Mouse (Mus musculus) testis, postnatal 14 days (tissue): ENCODE results near the gene Cntn1.

Source experiments
- DNase-seq: peaks from one replicate; pipeline ENCODE4 v3.0.0; 2021; ENCODE audit warnings: low spot score

Cntn1 gene

GRCm38 (mm10) chr15:92137026-92137425, 86.1 kb downstream of the Cntn1 start:
- DNase-seq, result no peak

GRCm38 (mm10) chr15:92141972-92142371, 91.0 kb downstream of the Cntn1 start:
- no peak for DNase-seq

- DNase-seq, result no peak
Observed at GRCm38 (mm10) chr15:92154921-92155320, 104.0 kb downstream of the Cntn1 start.

- DNase-seq, result no peak
Observed at GRCm38 (mm10) chr15:92160855-92161162, 109.8 kb downstream of the Cntn1 start.

GRCm38 (mm10) chr15:92161163-92162025, 110.4 kb downstream of the Cntn1 start:
- DNase-seq, result no peak

GRCm38 (mm10) chr15:92162835-92163234, 111.9 kb downstream of the Cntn1 start:
- DNase-seq, result no peak

- no peak for DNase-seq
Observed at GRCm38 (mm10) chr15:92164127-92164526, 113.2 kb downstream of the Cntn1 start.

GRCm38 (mm10) chr15:92166266-92166665, 115.3 kb downstream of the Cntn1 start:
- DNase-seq, result no peak

GRCm38 (mm10) chr15:92175739-92176138, 124.8 kb downstream of the Cntn1 start:
- no peak for DNase-seq

- no peak for DNase-seq
Observed at GRCm38 (mm10) chr15:92177413-92177812, 126.4 kb downstream of the Cntn1 start.

GRCm38 (mm10) chr15:92185484-92185883, 134.5 kb downstream of the Cntn1 start:
- no peak for DNase-seq

GRCm38 (mm10) chr15:92190000-92190399, 139.0 kb downstream of the Cntn1 start:
- peak; percentile 33 for DNase-seq

- DNase-seq, result no peak
Observed at GRCm38 (mm10) chr15:92200326-92200985, 149.5 kb downstream of the Cntn1 start.

GRCm38 (mm10) chr15:92206695-92207094, 155.7 kb downstream of the Cntn1 start:
- DNase-seq, result no peak

- no peak for DNase-seq
Observed at GRCm38 (mm10) chr15:92209778-92210177, 158.8 kb downstream of the Cntn1 start.

GRCm38 (mm10) chr15:92210486-92211235, 159.7 kb downstream of the Cntn1 start:
- DNase-seq, result no peak

GRCm38 (mm10) chr15:92215841-92216240, 164.9 kb downstream of the Cntn1 start:
- no peak for DNase-seq

- no peak for DNase-seq
Observed at GRCm38 (mm10) chr15:92221446-92221845, 170.5 kb downstream of the Cntn1 start.

- no peak for DNase-seq
Observed at GRCm38 (mm10) chr15:92231386-92231785, 180.4 kb downstream of the Cntn1 start.

- DNase-seq, result no peak
Observed at GRCm38 (mm10) chr15:92235836-92236235, 184.9 kb downstream of the Cntn1 start.

- DNase-seq, result no peak
Observed at GRCm38 (mm10) chr15:92264980-92265707, 214.2 kb downstream of the Cntn1 start.

- DNase-seq, result no peak
Observed at GRCm38 (mm10) chr15:92268341-92268740, 217.4 kb downstream of the Cntn1 start.
